Mouse (Mus musculus): Measurements from ENCODE around the gene Pcolce. TPM values are rescaled to one million over a fixed set of nuclear protein-coding genes. Genes with fewer than 3 reads are reported as not detected.

Gene Pcolce
- polyA plus RNA-seq, 1 experiment: 651 TPM

DNA sequence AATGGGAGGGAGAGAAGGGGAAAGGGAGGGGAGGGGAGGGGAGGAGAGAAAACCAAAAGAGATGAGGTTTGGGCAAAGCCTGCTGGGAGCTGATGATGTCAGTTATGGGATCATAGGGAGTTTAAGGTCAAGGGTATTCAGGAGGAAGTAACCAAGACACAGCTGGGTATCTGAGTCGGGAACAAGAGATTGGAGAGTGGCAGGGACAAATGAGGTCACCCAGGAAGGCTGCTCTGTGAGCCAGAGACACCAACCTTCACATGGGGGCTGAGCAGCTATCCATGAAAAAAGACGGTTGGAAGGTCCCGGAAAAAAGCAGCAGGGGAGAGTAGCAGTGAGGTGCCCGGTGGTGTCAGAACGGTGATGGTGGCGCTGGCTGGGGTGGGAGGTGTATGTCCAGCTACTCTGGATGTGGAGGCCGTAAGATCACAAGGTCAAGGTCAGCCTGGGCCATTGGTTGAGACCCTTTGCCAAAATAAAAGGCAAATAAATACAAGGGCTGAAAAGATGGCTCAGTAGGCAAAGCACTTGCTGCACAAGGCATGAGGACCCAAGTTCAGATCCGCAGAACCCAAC is 45.3 kb downstream of the Pcolce start:
- TF ChIP-seq MYOD1 (IDR thresholded peaks at IDR 0.05; ENCODE audit: control insufficient read depth, insufficient read length, low read depth) (no peak), FOSL1 (IDR thresholded peaks at IDR 0.05; ENCODE audit: insufficient read depth, low read length, poor library complexity, severe bottlenecking) (no peak), MYOG (IDR thresholded peaks at IDR 0.05; ENCODE audit: control insufficient read depth, extremely low read depth, insufficient read length) (no peak), CTCF (IDR thresholded peaks at IDR 0.05; ENCODE audit: control insufficient read depth, insufficient read depth, insufficient read length) (no peak), CEBPB (IDR thresholded peaks at IDR 0.05; ENCODE audit: low read depth) (no peak), MAX (IDR thresholded peaks at IDR 0.05) (no peak), USF1 (IDR thresholded peaks at IDR 0.05; ENCODE audit: low read depth) (no peak)
- peaks cover 21% of the 10 kb centered on the region for H3K27me3 ChIP-seq (ENCODE audit: control insufficient read depth, insufficient read depth, insufficient read length)
- no peak overlapping the region for H3K4me3 ChIP-seq (ENCODE audit: insufficient read depth, poor library complexity, severe bottlenecking)
- no peaks in the 10 kb centered on the region for H3K79me2 ChIP-seq (ENCODE audit: control insufficient read depth, insufficient read depth)
- H3ac ChIP-seq (ENCODE audit: control insufficient read depth, insufficient read length, low read depth): no peak overlapping the region
- no peaks in the 10 kb centered on the region for H3K79me3 ChIP-seq (ENCODE audit: low read depth)
- no peaks in the 10 kb centered on the region for H3K36me3 ChIP-seq (ENCODE audit: control insufficient read depth, insufficient read depth)

GRCm38 (mm10) chr5:137566416-137566815 is 47.2 kb downstream of the Pcolce start:
- Histone ChIP-seq H3K36me3 (ENCODE audit: control insufficient read depth, insufficient read depth) (no peaks in the 10 kb centered on the region), H3K4me3 (ENCODE audit: insufficient read depth, poor library complexity, severe bottlenecking) (no peak overlapping the region), H3K79me2 (ENCODE audit: control insufficient read depth, insufficient read depth) (no peaks in the 10 kb centered on the region), H3K79me3 (ENCODE audit: low read depth) (no peaks in the 10 kb centered on the region), H3ac (ENCODE audit: control insufficient read depth, insufficient read length, low read depth) (no peak overlapping the region), H3K27me3 (ENCODE audit: control insufficient read depth, insufficient read depth, insufficient read length) (peaks cover 39% of the 10 kb centered on the region)
- TF ChIP-seq MYOD1 (IDR thresholded peaks at IDR 0.05; ENCODE audit: control insufficient read depth, insufficient read length, low read depth): no peak
- no peak for TF ChIP-seq FOSL1 (IDR thresholded peaks at IDR 0.05; ENCODE audit: insufficient read depth, low read length, poor library complexity, severe bottlenecking)

DNA sequence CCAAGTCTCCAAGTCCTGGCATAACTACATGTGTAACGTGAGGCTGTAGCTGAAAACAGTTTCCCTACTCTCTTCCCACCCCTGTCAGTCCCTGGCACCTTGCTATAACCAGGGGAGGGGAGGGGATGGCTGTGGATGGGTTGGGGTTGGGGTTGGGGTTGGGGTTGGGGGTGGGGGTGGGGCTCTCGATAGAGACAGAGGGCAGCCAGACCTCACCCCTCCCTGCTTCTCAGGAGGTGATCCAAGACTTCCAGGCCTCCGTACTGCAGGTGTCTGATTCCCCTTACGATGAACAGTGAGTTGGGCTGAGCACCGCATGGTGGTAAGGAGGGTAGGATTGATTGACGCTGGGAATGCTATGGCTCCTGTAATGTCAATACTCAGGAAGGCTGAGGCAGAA is 47.8 kb downstream of the Pcolce start:
- Histone ChIP-seq H3K27me3 (ENCODE audit: control insufficient read depth, insufficient read depth, insufficient read length) (peaks cover 45% of the 10 kb centered on the region), H3K79me3 (ENCODE audit: low read depth) (no peaks in the 10 kb centered on the region), H3K4me3 (ENCODE audit: insufficient read depth, poor library complexity, severe bottlenecking) (no peak overlapping the region), H3ac (ENCODE audit: control insufficient read depth, insufficient read length, low read depth) (no peak overlapping the region), H3K36me3 (ENCODE audit: control insufficient read depth, insufficient read depth) (no peaks in the 10 kb centered on the region), H3K79me2 (ENCODE audit: control insufficient read depth, insufficient read depth) (no peaks in the 10 kb centered on the region)
- no peak for TF ChIP-seq FOSL1 (IDR thresholded peaks at IDR 0.05; ENCODE audit: insufficient read depth, low read length, poor library complexity, severe bottlenecking)
- no peak for TF ChIP-seq CEBPB (IDR thresholded peaks at IDR 0.05; ENCODE audit: low read depth)
- no peak for TF ChIP-seq CTCF (IDR thresholded peaks at IDR 0.05; ENCODE audit: control insufficient read depth, insufficient read depth, insufficient read length)
- no peak for TF ChIP-seq USF1 (IDR thresholded peaks at IDR 0.05; ENCODE audit: low read depth)
- TF ChIP-seq MYOG (IDR thresholded peaks at IDR 0.05; ENCODE audit: control insufficient read depth, extremely low read depth, insufficient read length): no peak
- no peak for TF ChIP-seq MAX (IDR thresholded peaks at IDR 0.05)
- TF ChIP-seq MYOD1 (IDR thresholded peaks at IDR 0.05; ENCODE audit: control insufficient read depth, insufficient read length, low read depth): no peak

DNA sequence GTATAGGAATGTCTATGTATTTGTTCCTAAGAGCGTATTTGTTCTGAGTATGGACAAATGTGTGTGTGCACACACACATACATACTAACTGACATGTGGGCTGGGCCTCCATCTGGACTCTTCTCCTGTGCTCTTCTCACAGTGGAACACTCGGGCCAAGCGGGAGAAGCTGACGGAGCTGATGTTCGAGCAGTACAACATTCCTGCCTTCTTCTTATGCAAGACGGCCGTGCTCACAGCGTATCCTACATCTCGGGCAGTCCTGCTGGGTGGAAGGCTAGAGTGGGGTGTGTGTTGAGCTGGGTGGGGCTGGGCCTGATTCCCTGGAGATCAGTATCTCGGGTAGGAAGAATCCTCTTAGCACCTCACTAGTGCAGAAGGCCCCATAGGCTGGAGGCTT is 50.6 kb downstream of the Pcolce start:
- no peak overlapping the region for H3K4me3 ChIP-seq (ENCODE audit: insufficient read depth, poor library complexity, severe bottlenecking)
- peaks cover 50% of the 10 kb centered on the region for H3K27me3 ChIP-seq (ENCODE audit: control insufficient read depth, insufficient read depth, insufficient read length)
- H3K79me2 ChIP-seq (ENCODE audit: control insufficient read depth, insufficient read depth): no peaks in the 10 kb centered on the region
- TF ChIP-seq CTCF (IDR thresholded peaks at IDR 0.05; ENCODE audit: control insufficient read depth, insufficient read depth, insufficient read length) (no peak), MAX (IDR thresholded peaks at IDR 0.05) (no peak), CEBPB (IDR thresholded peaks at IDR 0.05; ENCODE audit: low read depth) (no peak), USF1 (IDR thresholded peaks at IDR 0.05; ENCODE audit: low read depth) (no peak), FOSL1 (IDR thresholded peaks at IDR 0.05; ENCODE audit: insufficient read depth, low read length, poor library complexity, severe bottlenecking) (no peak), MYOG (IDR thresholded peaks at IDR 0.05; ENCODE audit: control insufficient read depth, extremely low read depth, insufficient read length) (no peak), MYOD1 (IDR thresholded peaks at IDR 0.05; ENCODE audit: control insufficient read depth, insufficient read length, low read depth) (no peak)
- no peak overlapping the region for H3ac ChIP-seq (ENCODE audit: control insufficient read depth, insufficient read length, low read depth)
- no peaks in the 10 kb centered on the region for H3K36me3 ChIP-seq (ENCODE audit: control insufficient read depth, insufficient read depth)
- H3K79me3 ChIP-seq (ENCODE audit: low read depth): no peaks in the 10 kb centered on the region

- Histone ChIP-seq H3ac (ENCODE audit: control insufficient read depth, insufficient read length, low read depth) (no peak overlapping the region), H3K79me2 (ENCODE audit: control insufficient read depth, insufficient read depth) (no peaks in the 10 kb centered on the region), H3K36me3 (ENCODE audit: control insufficient read depth, insufficient read depth) (no peaks in the 10 kb centered on the region), H3K79me3 (ENCODE audit: low read depth) (no peaks in the 10 kb centered on the region), H3K27me3 (ENCODE audit: control insufficient read depth, insufficient read depth, insufficient read length) (peaks cover 44% of the 10 kb centered on the region), H3K4me3 (ENCODE audit: insufficient read depth, poor library complexity, severe bottlenecking) (no peak overlapping the region)
- TF ChIP-seq FOSL1 (IDR thresholded peaks at IDR 0.05; ENCODE audit: insufficient read depth, low read length, poor library complexity, severe bottlenecking) (no peak), MYOG (IDR thresholded peaks at IDR 0.05; ENCODE audit: control insufficient read depth, extremely low read depth, insufficient read length) (no peak), CTCF (IDR thresholded peaks at IDR 0.05; ENCODE audit: control insufficient read depth, insufficient read depth, insufficient read length) (no peak), MYOD1 (IDR thresholded peaks at IDR 0.05; ENCODE audit: control insufficient read depth, insufficient read length, low read depth) (no peak), CEBPB (IDR thresholded peaks at IDR 0.05; ENCODE audit: low read depth) (no peak), USF1 (IDR thresholded peaks at IDR 0.05; ENCODE audit: low read depth) (no peak), MAX (IDR thresholded peaks at IDR 0.05) (no peak)
Measured at GRCm38 (mm10) chr5:137561556-137561955, 52.0 kb downstream of the Pcolce start.

Other genes with a start within 250 kb of the Pcolce start
- gene Zan, start 136.7 kb downstream of the Pcolce start, polyA plus RNA-seq (2012; fragmentation: generic; extraction: Trizol): 0.01 TPM
- gene Pop7, start 111.3 kb downstream of the Pcolce start, polyA plus RNA-seq (2012; fragmentation: generic; extraction: Trizol): 63.5 TPM
- 6.9 TPM for gene Gigyf1, start 95.2 kb downstream of the Pcolce start, polyA plus RNA-seq (2012; fragmentation: generic; extraction: Trizol)
- not detected for gene Epo, start 80.5 kb downstream of the Pcolce start, polyA plus RNA-seq (2012; fragmentation: generic; extraction: Trizol)
- gene Gnb2, start 80.3 kb downstream of the Pcolce start, polyA plus RNA-seq (2012; fragmentation: generic; extraction: Trizol): 672 TPM
- gene Actl6b, start 60.3 kb downstream of the Pcolce start, polyA plus RNA-seq (2012; fragmentation: generic; extraction: Trizol): not detected
- gene Tfr2, start 43.9 kb downstream of the Pcolce start, polyA plus RNA-seq (2012; fragmentation: generic; extraction: Trizol): 0.14 TPM
- 28.6 TPM for gene Mospd3, start 12.7 kb downstream of the Pcolce start, polyA plus RNA-seq (2012; fragmentation: generic; extraction: Trizol)
- 0.29 TPM for gene Fbxo24, start 15.2 kb upstream of the Pcolce start, polyA plus RNA-seq (2012; fragmentation: generic; extraction: Trizol)
- 27.5 TPM for gene Lrch4, start 15.3 kb upstream of the Pcolce start, polyA plus RNA-seq (2012; fragmentation: generic; extraction: Trizol)
- 5.0 TPM for gene Gm20605, start 15.4 kb upstream of the Pcolce start, polyA plus RNA-seq (2012; fragmentation: generic; extraction: Trizol)
- 4.4 TPM for gene Sap25, start 27.6 kb upstream of the Pcolce start, polyA plus RNA-seq (2012; fragmentation: generic; extraction: Trizol)
- 0.05 TPM for gene Irs3, start 31.9 kb upstream of the Pcolce start, polyA plus RNA-seq (2012; fragmentation: generic; extraction: Trizol)
- gene Agfg2, start 70.9 kb upstream of the Pcolce start, polyA plus RNA-seq (2012; fragmentation: generic; extraction: Trizol): 15.6 TPM
- 3.6 TPM for gene Nyap1, start 127.8 kb upstream of the Pcolce start, polyA plus RNA-seq (2012; fragmentation: generic; extraction: Trizol)
- gene Tsc22d4, start 131.9 kb upstream of the Pcolce start, polyA plus RNA-seq (2012; fragmentation: generic; extraction: Trizol): 32.4 TPM
- gene Ppp1r35, start 165.1 kb upstream of the Pcolce start, polyA plus RNA-seq (2012; fragmentation: generic; extraction: Trizol): 42.7 TPM
- gene Mepce, start 173.9 kb upstream of the Pcolce start, polyA plus RNA-seq (2012; fragmentation: generic; extraction: Trizol): 44.6 TPM
- 0.73 TPM for gene Zcwpw1, start 174.0 kb upstream of the Pcolce start, polyA plus RNA-seq (2012; fragmentation: generic; extraction: Trizol)
- 0.06 TPM for gene Pilra, start 222.5 kb upstream of the Pcolce start, polyA plus RNA-seq (2012; fragmentation: generic; extraction: Trizol)
- not detected for gene Pilrb1, start 244.3 kb upstream of the Pcolce start, polyA plus RNA-seq (2012; fragmentation: generic; extraction: Trizol)